Mouse (Mus musculus) embryonic facial prominence, embryonic 15.5 days (tissue): ENCODE data around the gene Wfdc15b. TPM values are rescaled to one million over a fixed set of nuclear protein-coding genes. Genes with fewer than 3 reads are reported as not detected.

ENCODE experiments used
- ATAC-seq: fragments of 200-750 bp; cut with Nextera tagmentation; 2 replicates; pipeline ENCODE4 v1.8.0; 2017; ENCODE audit warnings: low read depth, moderate TSS enrichment; ENCODE audit not compliant: insufficient number of reproducible peaks, low FRiP score, low TSS enrichment
- H3K27ac ChIP-seq: fragments of 300-500 bp; sonication (generic); replicated peaks from 2 replicates; pipeline ENCODE4 v1.5.1; 2015; ENCODE audit warnings: mild to moderate bottlenecking, inconsistent platforms
- H3K27me3 ChIP-seq: fragments of 300-500 bp; sonication (generic); 2 replicates; pipeline ENCODE4 v1.6.1; 2015; ENCODE audit warnings: inconsistent platforms
- H3K36me3 ChIP-seq: fragments of 300-500 bp; sonication (generic); 2 replicates; pipeline ENCODE4 v1.6.1; 2015; ENCODE audit warnings: mild to moderate bottlenecking, inconsistent platforms
- H3K4me1 ChIP-seq: fragments of 300-500 bp; sonication (generic); 2 replicates; pipeline ENCODE4 v1.6.1; 2015; ENCODE audit warnings: inconsistent platforms
- H3K4me2 ChIP-seq: fragments of 300-500 bp; sonication (generic); replicated peaks from 2 replicates; pipeline ENCODE4 v1.6.1; 2015; ENCODE audit warnings: mild to moderate bottlenecking, inconsistent platforms
- H3K4me3 ChIP-seq: fragments of 300-500 bp; sonication (generic); replicated peaks from 2 replicates; pipeline ENCODE4 v1.5.1; 2015; ENCODE audit warnings: mild to moderate bottlenecking, inconsistent platforms
- H3K9ac ChIP-seq: fragments of 300-500 bp; sonication (generic); 2 replicates; pipeline ENCODE4 v1.6.1; 2015; ENCODE audit warnings: inconsistent platforms
- H3K9me3 ChIP-seq: fragments of 300-500 bp; sonication (generic); replicated peaks from 2 replicates; pipeline ENCODE4 v1.6.1; 2016; ENCODE audit warnings: inconsistent platforms
- WGBS: fragments of 180-500 bp; shearing (Covaris S2); methylation state at CpG from one replicate; pipeline ENCODE4 v1.1.7; 2015; 5-methylcytosine and 5-hydroxymethylcytosine counted together
- polyA plus RNA-seq: library from polyadenylated mRNA; unstranded; fragments of >200 nt; fragmentation: Nextera tagmentation; extraction: Ambion mirVana; gene quantifications from 2 replicates; pipeline ENCODE4 v1.2.1, GENCODE M21; 2015

Wfdc15b gene
- polyA plus RNA-seq, 1 experiment from 2014 or later = not detected

DNA sequence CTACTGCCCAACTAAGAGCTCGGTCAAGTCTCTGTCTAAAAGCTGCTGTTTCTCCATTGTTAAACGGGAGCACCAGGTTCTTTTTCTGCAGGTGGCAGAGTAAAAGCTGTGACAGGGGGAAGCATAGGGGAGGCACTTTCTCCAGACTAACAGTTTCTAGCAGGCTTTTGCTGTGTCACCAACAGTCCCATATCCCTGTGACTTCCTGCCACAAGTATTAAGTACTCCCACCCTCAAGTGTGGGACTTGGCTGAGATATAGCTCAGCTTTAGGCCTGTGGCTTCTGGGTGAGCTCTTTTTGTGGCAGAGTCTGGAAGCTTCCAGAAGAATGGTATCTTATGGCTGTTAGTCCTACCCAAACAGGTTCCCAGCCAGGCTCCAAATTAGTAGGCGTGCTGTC is 45.6 kb downstream of the Wfdc15b start:
- H3K9ac ChIP-seq = no peak overlapping the region
- peaks cover 12% of the 10 kb centered on the region for H3K27me3 ChIP-seq
- no peaks in the 10 kb centered on the region for H3K9me3 ChIP-seq
- no peak overlapping the region for H3K27ac ChIP-seq
- 88% methylated on average over 3 of the region's 3 CpGs for WGBS
- H3K4me3 ChIP-seq = no peak overlapping the region
- H3K4me1 ChIP-seq = peaks cover 6% of the 10 kb centered on the region
- H3K36me3 ChIP-seq = no peaks in the 10 kb centered on the region
- H3K4me2 ChIP-seq = no peak overlapping the region
- no peak for ATAC-seq

DNA sequence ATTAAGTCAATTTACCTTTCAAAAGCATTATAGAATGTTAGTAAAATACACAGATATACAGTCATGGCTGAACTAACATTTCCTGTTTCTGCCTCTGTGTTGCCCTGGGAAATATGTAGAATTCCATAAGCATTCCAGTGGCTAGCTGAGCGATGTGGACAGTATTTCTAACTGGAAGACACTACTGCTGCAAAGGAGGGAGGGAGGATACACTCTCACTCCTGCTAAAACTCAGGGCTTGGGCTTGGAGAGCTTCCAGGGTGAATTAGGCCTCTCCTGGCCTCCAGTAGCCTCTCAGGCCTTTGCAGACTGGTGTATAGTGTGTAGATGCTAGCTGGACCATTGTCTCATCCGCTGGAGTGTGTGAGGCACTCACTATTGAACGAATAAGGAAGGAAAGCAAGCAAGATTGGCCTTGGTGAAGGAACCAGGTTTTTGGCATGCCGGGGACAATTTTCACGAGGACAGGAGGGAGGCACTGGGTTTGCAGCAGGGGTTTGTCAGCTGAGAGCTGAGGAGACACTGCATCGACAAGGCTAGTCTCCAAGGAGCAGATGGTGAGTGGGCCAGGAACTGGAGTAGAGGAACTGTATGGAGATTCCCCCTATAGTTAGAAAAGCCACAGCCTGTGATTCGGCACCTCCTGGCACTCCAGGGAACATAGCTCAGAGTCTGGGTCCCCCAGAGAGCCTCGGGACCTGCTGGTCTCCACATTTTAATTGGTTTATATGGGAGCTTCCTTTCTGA is 46.6 kb downstream of the Wfdc15b start:
- ATAC-seq = no peak
- 0 out of 2 replicates have a peak overlapping the region, but pooled peaks have one; percentile 39 for H3K27ac ChIP-seq
- H3K4me2 ChIP-seq = no peak overlapping the region
- peaks cover 13% of the 10 kb centered on the region for H3K4me1 ChIP-seq
- H3K36me3 ChIP-seq = no peaks in the 10 kb centered on the region
- H3K27me3 ChIP-seq = peaks cover 22% of the 10 kb centered on the region
- no peaks in the 10 kb centered on the region for H3K9me3 ChIP-seq
- WGBS = 67% methylated on average over 8 of the region's 8 CpGs
- no peak overlapping the region for H3K9ac ChIP-seq
- H3K4me3 ChIP-seq = no peak overlapping the region

DNA sequence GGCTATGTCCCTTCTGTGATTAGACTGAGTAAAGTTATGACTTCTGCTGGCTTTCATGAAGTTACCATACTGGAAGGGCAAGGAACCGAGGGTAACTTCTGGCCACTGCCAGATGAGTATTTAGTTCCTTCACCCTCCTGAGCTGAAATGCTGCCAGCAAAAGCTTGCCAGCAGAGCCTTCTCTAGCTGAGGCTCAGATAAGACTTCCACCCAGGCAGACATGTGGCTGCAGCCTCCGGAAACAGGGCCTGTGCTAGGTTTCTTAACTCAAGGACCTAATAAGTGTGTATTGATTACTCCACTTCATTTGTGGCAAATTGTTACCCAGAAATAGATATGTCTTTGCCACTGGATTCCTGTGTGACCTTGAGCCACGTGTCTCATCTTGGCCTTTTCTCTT is 48.1 kb downstream of the Wfdc15b start:
- WGBS = 60% methylated on average over 3 of the region's 3 CpGs
- peaks cover 19% of the 10 kb centered on the region for H3K4me1 ChIP-seq
- H3K9me3 ChIP-seq = no peaks in the 10 kb centered on the region
- no peaks in the 10 kb centered on the region for H3K36me3 ChIP-seq
- H3K9ac ChIP-seq = no peak overlapping the region
- no peak overlapping the region for H3K4me3 ChIP-seq
- no peak overlapping the region for H3K27ac ChIP-seq
- ATAC-seq = no peak
- peaks cover 36% of the 10 kb centered on the region for H3K27me3 ChIP-seq
- no peak overlapping the region for H3K4me2 ChIP-seq

DNA sequence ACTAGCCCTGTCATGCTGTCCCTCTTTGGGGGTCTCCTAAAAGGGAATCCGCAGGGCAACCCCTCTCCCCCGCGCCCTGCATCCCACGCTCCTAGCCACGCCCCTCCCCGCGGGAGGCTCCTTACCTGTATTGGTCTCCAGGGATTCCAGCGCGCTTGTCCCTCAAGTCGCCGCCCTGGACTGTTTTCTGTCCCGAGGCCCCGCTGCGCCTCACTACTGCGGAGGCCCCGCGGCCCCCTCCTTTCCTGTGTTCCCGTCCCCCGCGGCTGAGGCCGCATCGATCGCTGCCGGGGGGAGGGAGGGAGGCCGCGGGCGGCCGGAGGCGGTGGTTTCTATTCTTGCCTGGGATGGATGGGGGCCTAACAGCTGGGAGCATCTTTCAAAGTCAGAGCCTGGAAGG is 50.6 kb downstream of the Wfdc15b start, which contains the start of gene Kcns1:
Gene Kcns1 (minus strand): TSS at position 212 of the 400 bp plus-strand sequence.
- Histone ChIP-seq H3K4me2 (peak within 1 kb of the TSS; percentile 53), H3K4me3 (peak within 1 kb of the TSS; percentile 35), H3K27me3 (peaks cover 61% of the 10 kb centered on the region), H3K4me1 (peaks cover 28% of the 10 kb centered on the region), H3K36me3 (no peaks in the 10 kb centered on the region), H3K9me3 (no peaks in the 10 kb centered on the region), H3K9ac (0 out of 2 replicates have a peak within 1 kb of the TSS, but pooled peaks have one; percentile 16), H3K27ac (no peak within 1 kb of the TSS)
- no peak for ATAC-seq
- WGBS = under 1% methylated on average over 29 of the region's 29 CpGs

DNA sequence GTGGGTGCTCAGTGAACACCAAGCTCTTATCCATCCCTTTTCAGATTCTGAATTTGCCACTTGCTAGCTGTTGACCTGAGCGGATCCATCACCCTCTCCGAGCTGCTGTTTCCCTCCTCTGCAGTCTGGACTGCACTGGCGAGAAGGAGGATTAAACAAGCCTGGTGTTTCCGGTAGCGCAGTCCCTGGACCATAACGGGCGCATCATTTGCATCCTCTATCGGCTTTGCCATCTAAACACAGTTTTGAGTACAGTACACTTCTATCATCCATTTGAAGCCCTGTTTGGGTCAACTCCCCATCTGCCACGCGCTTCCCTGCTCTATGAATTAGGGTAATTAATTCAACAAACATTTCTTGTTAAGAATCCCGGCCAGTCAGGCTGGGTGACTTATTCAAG is 51.1 kb downstream of the Wfdc15b start:
- ATAC-seq = no peak
- WGBS = 9% methylated on average over 11 of the region's 11 CpGs
- Histone ChIP-seq H3K9ac (no peak overlapping the region), H3K4me3 (no peak overlapping the region), H3K4me1 (peaks cover 28% of the 10 kb centered on the region), H3K36me3 (no peaks in the 10 kb centered on the region), H3K9me3 (no peaks in the 10 kb centered on the region), H3K27me3 (peaks cover 67% of the 10 kb centered on the region), H3K4me2 (peak overlapping the region; percentile 53), H3K27ac (no peak overlapping the region)

- H3K27me3 ChIP-seq = peaks cover 72% of the 10 kb centered on the region
- no peaks in the 10 kb centered on the region for H3K9me3 ChIP-seq
- H3K27ac ChIP-seq = no peak overlapping the region
- no peak overlapping the region for H3K9ac ChIP-seq
- peak overlapping the region; percentile 62 for H3K4me2 ChIP-seq
- WGBS = 15% methylated on average over 42 of the region's 42 CpGs
- peaks cover 28% of the 10 kb centered on the region for H3K4me1 ChIP-seq
- peak overlapping the region; percentile 40 for H3K4me3 ChIP-seq
- peak; percentile 22; the same call in 1 of the 2 replicates for ATAC-seq
- H3K36me3 ChIP-seq = no peaks in the 10 kb centered on the region
Measured at GRCm38 (mm10) chr2:164168571-164168946, 52.9 kb downstream of the Wfdc15b start.

DNA sequence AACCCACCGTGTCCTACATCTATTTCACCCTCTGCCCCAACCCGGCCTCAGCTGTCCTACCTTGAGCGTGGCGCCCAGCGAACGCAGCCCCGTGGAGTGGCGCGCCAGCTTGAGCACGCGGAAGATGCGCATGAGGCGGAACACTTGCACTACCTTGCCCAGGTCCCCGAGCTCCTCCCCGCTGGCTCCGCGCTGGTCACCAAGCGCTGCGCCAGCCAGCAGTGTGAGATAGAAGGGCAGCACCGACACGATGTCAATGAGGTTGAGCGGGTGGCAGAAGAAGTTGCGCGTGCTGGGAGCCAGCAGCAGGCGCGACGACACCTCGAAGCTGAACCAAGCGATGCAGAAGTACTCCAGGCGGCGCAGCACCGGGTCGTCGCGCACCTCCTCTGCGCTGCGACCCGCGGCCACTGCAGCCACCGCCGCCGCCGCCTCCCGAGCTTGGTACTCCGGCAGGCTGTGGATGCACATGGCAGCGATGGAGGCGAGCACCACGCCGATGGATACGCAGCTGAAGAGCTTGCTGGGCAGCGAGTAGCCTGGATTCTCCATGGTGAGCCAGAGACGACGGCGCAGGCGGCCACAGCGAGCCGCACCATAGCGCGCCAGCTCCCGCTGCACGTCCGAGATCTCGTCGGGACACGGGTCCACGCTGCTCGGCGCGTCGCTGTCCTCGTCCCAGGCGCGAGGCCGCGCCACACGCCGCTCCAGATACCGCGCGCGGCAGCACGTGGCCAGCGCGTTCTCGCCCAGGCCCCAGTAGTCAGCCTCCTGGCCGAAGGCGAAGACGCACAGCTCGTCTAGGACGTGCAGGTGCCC is 53.5 kb downstream of the Wfdc15b start:
- Histone ChIP-seq H3K27me3 (peaks cover 72% of the 10 kb centered on the region), H3K36me3 (no peaks in the 10 kb centered on the region), H3K4me3 (peak overlapping the region; percentile 40), H3K9me3 (no peaks in the 10 kb centered on the region), H3K27ac (no peak overlapping the region), H3K4me2 (peak overlapping the region; percentile 62), H3K4me1 (peaks cover 28% of the 10 kb centered on the region), H3K9ac (no peak overlapping the region)
- 13% methylated on average over 90 of the region's 90 CpGs for WGBS
- ATAC-seq = peak; percentile 49; the same call in 1 of the 2 replicates

DNA sequence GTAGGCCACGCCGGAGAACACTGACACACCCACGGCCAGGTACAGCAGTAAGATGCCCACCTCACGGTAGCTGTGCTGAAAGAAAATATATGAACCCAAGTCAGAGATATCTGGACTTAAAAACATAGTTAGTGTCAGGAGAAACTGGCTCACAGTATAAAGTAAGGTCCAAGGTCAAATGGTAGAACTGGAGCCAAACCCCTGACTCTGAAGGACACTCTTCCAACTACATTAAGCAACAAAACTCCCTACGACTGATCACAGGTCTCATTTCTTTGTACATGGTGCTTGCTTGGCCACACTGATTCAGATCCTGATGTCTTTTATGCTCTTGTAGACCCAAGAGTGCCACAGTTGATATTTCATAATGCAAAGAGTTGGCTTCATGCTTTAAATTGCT is 56.5 kb downstream of the Wfdc15b start:
- 93% methylated on average over 5 of the region's 5 CpGs for WGBS
- no peak for ATAC-seq

More for the DNA sequence above, 56.5 kb downstream of the Wfdc15b start:
- Histone ChIP-seq H3K36me3 (no peaks in the 10 kb centered on the region), H3K27me3 (peaks cover 51% of the 10 kb centered on the region), H3K9me3 (no peaks in the 10 kb centered on the region), H3K9ac (no peak overlapping the region), H3K27ac (no peak overlapping the region), H3K4me1 (peaks cover 15% of the 10 kb centered on the region), H3K4me3 (no peak overlapping the region), H3K4me2 (no peak overlapping the region)

Other genes starting within 250 kb of the Wfdc15b start
- gene Ywhab, start 226.7 kb downstream of the Wfdc15b start, polyA plus RNA-seq = 291 and 294 TPM in 2 replicates
- gene Pabpc1l, start 196.2 kb downstream of the Wfdc15b start, polyA plus RNA-seq = 2.0 and 2.1 TPM in 2 replicates
- 18.2 and 18.7 TPM in 2 replicates for gene Stk4, start 151.3 kb downstream of the Wfdc15b start, polyA plus RNA-seq
- gene Tomm34, start 150.5 kb downstream of the Wfdc15b start, polyA plus RNA-seq = 59.1 and 66.0 TPM in 2 replicates
- gene Kcns1, start 50.5 kb downstream of the Wfdc15b start, polyA plus RNA-seq = 0.49 and 0.96 TPM in 2 replicates
- gene Wfdc5, start 38.9 kb downstream of the Wfdc15b start, polyA plus RNA-seq = 6.1 and 6.6 TPM in 2 replicates
- gene Wfdc12, start 31.1 kb downstream of the Wfdc15b start, polyA plus RNA-seq = 0.22 TPM in 1 of 2 replicates, not detected in the other
- gene Wfdc15a, start 21.5 kb downstream of the Wfdc15b start, polyA plus RNA-seq = not detected in 2 replicates
- not detected in 2 replicates for gene Svs2, start 16.8 kb upstream of the Wfdc15b start, polyA plus RNA-seq
- not detected in 2 replicates for gene Svs3b, start 35.0 kb upstream of the Wfdc15b start, polyA plus RNA-seq
- not detected in 2 replicates for gene Svs4, start 56.8 kb upstream of the Wfdc15b start, polyA plus RNA-seq
- gene Svs3a, start 67.6 kb upstream of the Wfdc15b start, polyA plus RNA-seq = not detected in 2 replicates
- not detected in 2 replicates for gene Svs6, start 95.1 kb upstream of the Wfdc15b start, polyA plus RNA-seq
- gene Svs5, start 111.1 kb upstream of the Wfdc15b start, polyA plus RNA-seq = not detected in 2 replicates
- gene Slpi, start 167.4 kb upstream of the Wfdc15b start, polyA plus RNA-seq = 9.9 and 14.5 TPM in 2 replicates
- gene Rbpjl, start 181.5 kb upstream of the Wfdc15b start, polyA plus RNA-seq = 0.50 and 0.98 TPM in 2 replicates
- gene Matn4, start 183.5 kb upstream of the Wfdc15b start, polyA plus RNA-seq = 33.4 and 58.2 TPM in 2 replicates
- gene Sdc4, start 222.2 kb upstream of the Wfdc15b start, polyA plus RNA-seq = 113 and 114 TPM in 2 replicates
- gene Sys1, start 235.3 kb upstream of the Wfdc15b start, polyA plus RNA-seq = 66.3 and 67.8 TPM in 2 replicates
- gene Gm20458, start 239.3 kb upstream of the Wfdc15b start, polyA plus RNA-seq = 12.2 and 12.5 TPM in 2 replicates